8 mouse cellular contexts compared by ENCODE assay signal in genomic region chr7:27765176-27765886, GRCm38 (mm10). TPM values are rescaled to one million over a fixed set of nuclear protein-coding genes. Genes with fewer than 3 reads are reported as not detected.
DNase-seq lines count a peak whose midpoint lies in the region; ATAC-seq and TF ChIP-seq lines count a peak whose summit lies in the region.

No protein-coding gene starts in this region.

- no peaks in the 10 kb centered on the region for H3K9me3 ChIP-seq in heart, embryonic 13.5 days
- H3K9me3 ChIP-seq in embryonic facial prominence, embryonic 14.5 days (ENCODE audit: control insufficient read depth, low read length) = no peaks in the 10 kb centered on the region
- no peaks in the 10 kb centered on the region for H3K9me3 ChIP-seq in limb, embryonic 10.5 days (replicated peaks)
- H3K9me3 ChIP-seq in midbrain, postnatal 0 days (ENCODE audit: low read length) = no peaks in the 10 kb centered on the region

- peaks cover 8% of the 10 kb centered on the region; the same call in 1 of the 2 replicates for H3K4me1 ChIP-seq in heart, embryonic 13.5 days
- H3K4me1 ChIP-seq in embryonic facial prominence, embryonic 14.5 days (ENCODE audit: control insufficient read depth, insufficient read depth, low read length) = no peaks in the 10 kb centered on the region
- peaks cover 3% of the 10 kb centered on the region; the same call in 1 of the 2 replicates for H3K4me1 ChIP-seq in limb, embryonic 10.5 days
- H3K4me1 ChIP-seq in midbrain, postnatal 0 days (ENCODE audit: insufficient read depth, low read length) = no peaks in the 10 kb centered on the region

- no peak for TF ChIP-seq CTCF in midbrain, postnatal 0 days (IDR thresholded peaks at IDR 0.05)

- H3K27ac ChIP-seq in heart, embryonic 13.5 days (replicated peaks) = no peak overlapping the region
- no peak overlapping the region for H3K27ac ChIP-seq in embryonic facial prominence, embryonic 14.5 days (replicated peaks; ENCODE audit: low read depth, low read length)
- 0 out of 2 replicates have a peak overlapping the region, but pooled peaks have one; percentile 25 for H3K27ac ChIP-seq in limb, embryonic 10.5 days
- no peak overlapping the region for H3K27ac ChIP-seq in midbrain, postnatal 0 days (ENCODE audit: low read depth, low read length)

- no peak for DNase-seq in heart, postnatal 4 days
- DNase-seq in embryonic facial prominence, embryonic 14.5 days (ENCODE audit: low spot score) = peak; percentile 16
- peak; percentile 47 for DNase-seq in limb, embryonic 10.5 days (ENCODE audit: low spot score)
- no peak for DNase-seq in midbrain, postnatal 0 days (ENCODE audit: low spot score)
- DNase-seq in adrenal gland, postnatal 36 days = no peak
- DNase-seq in gastrocnemius, postnatal 10 days = no peak
- DNase-seq in ovary, postnatal 36 days (ENCODE audit: low spot score) = no peak

- H3K27me3 ChIP-seq in heart, embryonic 13.5 days (replicated peaks) = peaks cover 22% of the 10 kb centered on the region
- H3K27me3 ChIP-seq in embryonic facial prominence, embryonic 14.5 days (replicated peaks; ENCODE audit: control insufficient read depth, insufficient read depth, low read length) = no peaks in the 10 kb centered on the region
- H3K27me3 ChIP-seq in limb, embryonic 10.5 days (ENCODE audit: low read depth, poor library complexity, severe bottlenecking) = no peaks in the 10 kb centered on the region
- H3K27me3 ChIP-seq in midbrain, postnatal 0 days (ENCODE audit: insufficient read depth, low read length) = no peaks in the 10 kb centered on the region

- H3K4me2 ChIP-seq in heart, embryonic 13.5 days = peak overlapping the region; percentile 66
- peak overlapping the region; percentile 59 for H3K4me2 ChIP-seq in embryonic facial prominence, embryonic 14.5 days (ENCODE audit: low read depth, low read length)
- peak overlapping the region; percentile 32 for H3K4me2 ChIP-seq in midbrain, postnatal 0 days (ENCODE audit: low read depth, low read length, poor library complexity, severe bottlenecking)

- no peaks in the 10 kb centered on the region for H3K36me3 ChIP-seq in heart, embryonic 13.5 days
- H3K36me3 ChIP-seq in embryonic facial prominence, embryonic 14.5 days (ENCODE audit: control insufficient read depth, insufficient read depth, low read length) = no peaks in the 10 kb centered on the region
- no peaks in the 10 kb centered on the region for H3K36me3 ChIP-seq in limb, embryonic 10.5 days
- no peaks in the 10 kb centered on the region for H3K36me3 ChIP-seq in midbrain, postnatal 0 days (ENCODE audit: insufficient read depth, low read length)

- WGBS in heart, embryonic 13.5 days = 6% methylated on average over 17 of the region's 17 CpGs
- 7% methylated on average over 16 of the region's 17 CpGs for whole genome bisulfite sequencing in embryonic facial prominence, embryonic 14.5 days
- WGBS in limb, embryonic 10.5 days = 10% methylated on average over 17 of the region's 17 CpGs
- 12% methylated on average over 17 of the region's 17 CpGs for WGBS in midbrain, postnatal 0 days

- peak overlapping the region; percentile 67 for H3K9ac ChIP-seq in heart, embryonic 13.5 days
- H3K9ac ChIP-seq in embryonic facial prominence, embryonic 14.5 days (ENCODE audit: low read depth, low read length) = peak overlapping the region; percentile 58
- no peak overlapping the region for H3K9ac ChIP-seq in midbrain, postnatal 0 days (replicated peaks; ENCODE audit: low read length, poor library complexity, severe bottlenecking)

- H3K4me3 ChIP-seq in heart, embryonic 13.5 days = peak overlapping the region; percentile 42
- H3K4me3 ChIP-seq in embryonic facial prominence, embryonic 14.5 days (ENCODE audit: low read depth, low read length) = peak overlapping the region; percentile 33
- peak overlapping the region; percentile 42 for H3K4me3 ChIP-seq in limb, embryonic 10.5 days
- peak overlapping the region; percentile 15 for H3K4me3 ChIP-seq in midbrain, postnatal 0 days (ENCODE audit: low read depth, low read length)

- ATAC-seq in heart, embryonic 13.5 days (ENCODE audit: extremely low read depth, insufficient number of reproducible peaks, low FRiP score, low TSS enrichment) = no peak
- no peak for ATAC-seq in embryonic facial prominence, embryonic 14.5 days (ENCODE audit: low read depth)
- ATAC-seq in midbrain, postnatal 0 days (ENCODE audit: low FRiP score) = no peak

RNA-seq across cellular contexts. Expression of gene Zfp60, which starts 34.1 kb away (rescaled TPM):
- 19.5 and 20.1 TPM in 2 replicates for polyA plus RNA-seq in heart, embryonic 13.5 days (2015; fragmentation: Nextera tagmentation; extraction: Ambion mirVana)
- total RNA-seq in heart, postnatal 4 days (2021) = 10 to 100 TPM in 1 of 2 experiments, 1 to 10 TPM in 1; 9.1 to 11.5 TPM
- 30.4 and 33.5 TPM in 2 replicates for polyA plus RNA-seq in embryonic facial prominence, embryonic 14.5 days (2014; fragmentation: Nextera tagmentation; extraction: Ambion mirVana)
- polyA plus RNA-seq in limb, embryonic 10.5 days (2016; fragmentation: Nextera tagmentation; extraction: Ambion mirVana) = 38.2 and 49.5 TPM in 2 replicates
- 32.1 and 38.6 TPM in 2 replicates for total RNA-seq in midbrain, postnatal 0 days (2014; rRNA removed)
- 38.1 and 40.9 TPM in 2 replicates for polyA plus RNA-seq in midbrain, postnatal 0 days (2015; fragmentation: Nextera tagmentation; extraction: Ambion mirVana)
- total RNA-seq in adrenal gland, postnatal 36 days (2021) = 10 to 100 TPM; 13.2 to 14.5 TPM
- 1 to 10 TPM; 6.6 to 8.4 TPM for total RNA-seq in gastrocnemius, postnatal 10 days (2021)

RNA-seq across cellular contexts. Expression of gene Zfp626, which starts 41.7 kb away (rescaled TPM):
- 1.0 and 1.1 TPM in 2 replicates for polyA plus RNA-seq in heart, embryonic 13.5 days (2015; fragmentation: Nextera tagmentation; extraction: Ambion mirVana)
- total RNA-seq in heart, postnatal 4 days (2021) = 1 to 10 TPM; 5.7 to 6.4 TPM
- 1.8 and 1.9 TPM in 2 replicates for polyA plus RNA-seq in embryonic facial prominence, embryonic 14.5 days (2014; fragmentation: Nextera tagmentation; extraction: Ambion mirVana)
- 1.7 and 1.9 TPM in 2 replicates for polyA plus RNA-seq in limb, embryonic 10.5 days (2016; fragmentation: Nextera tagmentation; extraction: Ambion mirVana)
- 6.4 and 7.3 TPM in 2 replicates for total RNA-seq in midbrain, postnatal 0 days (2014; rRNA removed)
- polyA plus RNA-seq in midbrain, postnatal 0 days (2015; fragmentation: Nextera tagmentation; extraction: Ambion mirVana) = 0.81 and 0.88 TPM in 2 replicates
- 1 to 10 TPM; 7.1 to 7.7 TPM for total RNA-seq in adrenal gland, postnatal 36 days (2021)
- 1 to 10 TPM; 5.1 to 5.2 TPM for total RNA-seq in gastrocnemius, postnatal 10 days (2021)

Comparison
In these comparisons a context has a peak if more than half of its experiments do, and no peak if none do; other contexts are left out.
1. DNase-seq: peak in embryonic facial prominence, embryonic 14.5 days (single experiment) and limb, embryonic 10.5 days (single experiment); none in heart, postnatal 4 days (single experiment), midbrain, postnatal 0 days (single experiment), adrenal gland, postnatal 36 days (0 of 2), gastrocnemius, postnatal 10 days (single experiment) and ovary, postnatal 36 days (single experiment).
2. Peak in every context shown above with its lines, with median percentiles within 50 percentile points of each other: H3K4me2 ChIP-seq and H3K4me3 ChIP-seq.